Mouse (Mus musculus) left cerebral cortex, postnatal 10 days (tissue): Measurements from ENCODE around the gene Rsl1. TPM values are rescaled to one million over a fixed set of nuclear protein-coding genes. Genes with fewer than 3 reads are reported as not detected.
A peak's percentile ranks its signal among the peaks of the same experiment; 100 is the strongest.
"Not testable (repeated sequence)": the region's sequence is repeated elsewhere in the genome, so short reads cannot be mapped to it uniquely, and the experiment has no call there.

ENCODE experiments used
- DNase-seq, 2 experiments: peaks; one replicate each; pipeline ENCODE4 v3.0.0; 2021 to 2022; ENCODE audit warnings: low spot score in 2 of 2, mixed read lengths in 1 of 2; ENCODE audit errors: extremely low spot score in 1 of 2
- intact Hi-C: fragments of 180-260 bp; cut with DNase I; formaldehyde crosslinking; loops from one replicate; pipeline ENCODE4 v1.15.1; 2025
- total RNA-seq, 2 experiments: library from RNA; stranded (reverse); gene quantifications; 2 replicates each; pipeline ENCODE4 v1.2.3; 2021

The Rsl1 gene
- total RNA-seq, result 1 to 10 TPM; 4.8 to 7.8 TPM

DNA sequence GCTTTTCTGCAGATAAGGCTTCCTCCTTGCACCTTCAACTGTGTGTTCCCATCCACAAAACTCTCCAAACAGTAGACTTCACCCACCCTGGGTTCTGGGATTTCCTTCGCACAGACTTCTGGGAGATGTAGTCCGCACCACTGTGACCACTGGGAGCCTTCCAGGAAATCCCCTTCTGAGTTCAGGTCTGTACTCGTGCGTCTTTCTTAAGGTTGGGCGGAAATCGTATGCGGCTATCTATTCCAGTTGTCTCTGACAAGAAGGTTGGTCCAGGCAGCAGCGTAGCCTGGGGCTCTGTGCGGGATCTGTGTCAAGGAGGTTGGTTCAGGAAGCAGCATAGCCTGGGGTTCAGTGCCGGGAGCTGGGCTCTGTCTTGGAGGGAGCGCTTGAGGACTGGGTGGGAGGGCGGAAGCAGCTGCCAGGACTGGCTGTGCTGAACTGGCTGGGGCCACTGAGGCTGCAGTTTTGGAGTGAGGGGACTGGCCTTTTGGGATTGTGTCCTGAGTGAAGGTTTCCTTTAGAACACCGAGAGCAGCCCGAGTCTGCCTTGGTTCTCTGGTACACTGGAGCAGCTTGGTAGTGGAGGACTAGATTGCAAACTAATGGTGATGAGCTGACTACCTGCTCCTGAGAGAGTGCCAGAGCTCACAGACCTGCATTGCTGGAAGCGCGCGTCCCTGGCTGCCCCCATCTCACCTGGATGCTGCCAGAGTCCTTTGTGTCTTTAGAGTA is at the start of gene Rsl1:
Gene Rsl1 (plus strand): TSS at position 192 of the 732 bp plus-strand sequence.
- DNase-seq, result peak; percentile 59 to 68
- intact Hi-C loops, result loop anchor here (2.0 kb wide), 1 partner anchor 44 kb away; no protein-coding TSS in a partner anchor

DNA sequence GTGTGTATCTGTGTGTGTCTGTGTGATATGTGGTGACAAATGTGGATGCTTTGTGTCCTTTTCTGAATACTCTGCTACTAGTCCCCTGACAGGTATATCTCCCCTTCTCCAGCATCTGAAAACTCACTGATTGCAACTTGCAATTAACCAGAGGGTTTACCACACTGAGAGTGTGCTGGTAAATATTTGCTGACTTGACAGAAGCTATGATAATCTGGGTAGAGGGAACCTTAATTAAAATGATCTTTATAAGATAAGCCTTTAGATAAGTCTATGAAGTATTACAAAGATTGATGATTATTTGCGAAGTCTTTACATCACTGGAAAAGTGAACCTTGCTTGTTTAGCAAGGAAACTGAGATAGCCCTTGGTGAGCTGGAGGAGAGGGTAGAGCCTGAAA is 48.5 kb upstream of the Rsl1 start:
- intact Hi-C loops, result no loop called here
- no peak for DNase-seq

DNA sequence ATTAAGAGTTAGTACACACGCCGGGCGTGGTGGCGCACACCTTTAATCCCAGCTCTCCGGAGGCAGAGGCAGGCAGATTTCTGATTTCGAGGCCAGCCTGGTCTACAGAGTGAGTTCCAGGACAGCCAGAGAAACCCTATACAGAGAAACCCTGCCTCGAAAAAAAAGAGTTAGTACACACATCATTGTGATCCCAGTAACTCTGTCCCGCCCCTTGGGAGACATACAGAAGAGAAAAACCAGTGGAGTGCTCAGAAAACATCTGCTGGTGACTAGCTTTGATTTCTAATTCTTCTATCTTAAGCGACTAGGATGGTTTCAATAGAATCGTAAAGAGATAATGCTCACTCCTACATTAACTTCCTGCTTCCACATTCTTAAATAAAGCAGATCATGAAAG is 45.5 kb upstream of the Rsl1 start:
- DNase-seq, intact Hi-C loops: not testable (repeated sequence)

DNA sequence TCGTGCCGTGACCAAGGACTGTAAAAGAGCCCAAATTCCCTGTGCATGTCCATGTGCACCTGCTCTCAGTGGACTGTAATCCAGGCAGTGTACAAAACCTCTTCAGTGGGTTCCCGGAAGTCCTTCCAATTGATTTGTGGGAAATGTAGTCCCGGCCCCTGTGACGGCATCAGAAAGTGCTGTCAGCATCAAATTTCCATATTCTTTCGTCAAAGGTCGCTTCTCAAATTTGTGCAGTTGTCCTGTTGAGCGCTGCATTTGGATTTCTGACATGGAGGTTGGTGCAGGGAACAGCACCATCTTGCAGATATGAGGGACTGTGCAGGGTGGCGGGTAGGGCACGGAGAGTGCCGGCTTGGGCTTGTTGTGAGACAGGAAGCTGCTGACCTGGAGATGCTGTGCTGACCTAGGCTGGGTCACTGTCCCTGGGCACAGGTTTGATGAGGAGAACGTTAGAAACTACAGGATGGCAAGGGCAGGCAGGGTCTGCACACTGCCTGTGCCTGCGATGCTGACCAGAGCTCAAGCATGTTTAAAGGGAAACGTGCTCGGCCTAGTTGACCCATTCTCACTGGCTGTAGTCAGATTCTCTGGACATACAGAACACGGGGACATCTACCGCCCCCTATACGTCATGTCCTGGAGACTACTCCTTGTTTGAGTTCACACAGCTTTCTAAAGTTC is 44.8 kb upstream of the Rsl1 start:
- intact Hi-C loops, result loop anchor here (2.0 kb wide), 1 partner anchor 45 kb away; the partner anchor contains the start of gene Rsl1
- DNase-seq, result peak; percentile 84 to 89

DNA sequence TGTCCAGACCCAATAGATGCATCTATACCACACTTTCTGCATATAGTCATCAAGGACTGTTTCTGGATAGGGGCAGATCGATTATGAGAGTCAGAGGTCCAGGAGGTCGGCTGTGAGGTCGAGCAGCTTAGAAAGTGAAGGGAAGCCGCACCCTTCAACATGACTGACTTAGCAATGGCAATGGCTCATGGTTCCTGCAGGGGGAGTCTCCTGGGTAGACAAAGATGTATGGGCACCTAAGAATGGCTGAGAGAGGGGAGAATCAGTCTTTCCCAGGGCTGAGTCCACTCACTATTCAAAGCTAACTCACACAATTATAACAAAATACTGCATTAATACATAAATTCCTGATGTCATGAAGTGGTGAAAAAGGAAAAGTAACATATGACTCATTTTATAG is 6.9 kb upstream of the Rsl1 start:
- intact Hi-C loops, DNase-seq: not testable (repeated sequence)

GRCm38 (mm10) chr13:67173723-67174055 is 707 bp downstream of the Rsl1 start:
- intact Hi-C loops, result loop anchor here (2.0 kb wide), 2 partner anchors 45 to 201 kb away; partner anchors contain the start of genes Gm28041 and Zfp456
- no peak for DNase-seq

GRCm38 (mm10) chr13:67194340-67194894 is 21.4 kb downstream of the Rsl1 start, which contains the start of gene Zfp455:
TSS of gene Zfp455 (plus strand) at chr13:67194506.
- intact Hi-C loops, result no loop called here

GRCm38 (mm10) chr13:67201656-67202055 is 28.7 kb downstream of the Rsl1 start:
- no peak for DNase-seq
- intact Hi-C loops, result no loop called here

More at GRCm38 (mm10) chr13:67194340-67194894, 21.4 kb downstream of the Rsl1 start, which contains the start of gene Zfp455:
- peak; percentile 46 to 59 for DNase-seq

DNA sequence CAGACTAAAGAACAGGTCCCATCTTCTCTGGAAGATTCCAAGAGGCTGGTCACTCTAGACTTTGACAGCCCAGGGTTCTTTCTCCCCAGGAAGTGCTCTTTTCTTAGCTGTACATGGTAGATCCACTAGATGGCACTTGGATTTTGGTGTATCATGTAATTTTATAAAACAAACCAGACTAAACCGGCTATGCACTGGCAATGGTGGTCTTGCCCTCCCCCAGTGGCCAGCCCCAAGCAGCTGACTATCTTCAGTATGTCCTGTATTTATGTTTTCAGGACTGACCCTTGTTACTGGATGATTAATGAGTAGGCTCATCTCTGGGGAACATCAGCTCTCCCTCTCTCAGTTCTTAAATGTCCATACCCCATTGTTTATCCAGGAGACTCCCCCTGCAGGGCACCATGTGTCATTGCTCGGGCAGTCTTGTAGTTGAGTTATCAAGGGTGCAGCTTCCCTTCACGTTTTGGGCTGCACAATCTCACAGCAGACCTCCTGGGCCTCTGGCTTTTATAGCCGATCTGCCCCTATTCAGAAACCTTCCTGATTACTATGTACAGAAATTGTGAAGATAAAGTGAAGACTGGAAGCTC is 41.1 kb downstream of the Rsl1 start:
- intact Hi-C loops, result no loop called here

More for the DNA sequence above, 41.1 kb downstream of the Rsl1 start:
- DNase-seq, result no peak

Other genes starting within 250 kb of the Rsl1 start
- gene Zfp712, start 112.0 kb upstream of the Rsl1 start, total RNA-seq, result 1 to 10 TPM; 5.5 to 6.1 TPM
- gene Zfp708, start 75.2 kb upstream of the Rsl1 start, total RNA-seq, result 1 to 10 TPM; 3.0 TPM
- 1 to 10 TPM; 1.2 to 1.7 TPM for gene Gm28557, start 64.6 kb upstream of the Rsl1 start, total RNA-seq
- not detected for gene Rslcan18, start 56.9 kb upstream of the Rsl1 start, total RNA-seq
- 10 to 100 TPM in 1 of 2 experiments, 1 to 10 TPM in 1; 9.2 to 11.4 TPM for gene Zfp759, start 51.5 kb upstream of the Rsl1 start, total RNA-seq
- 1 to 10 TPM; 2.2 to 3.4 TPM for gene Zfp455, start 21.3 kb downstream of the Rsl1 start, total RNA-seq
- 10 to 100 TPM; 19.8 to 20.5 TPM for gene Zfp458, start 105.3 kb downstream of the Rsl1 start, total RNA-seq
- gene Zfp457, start 133.3 kb downstream of the Rsl1 start, total RNA-seq, result 1 to 10 TPM; 3.2 to 3.6 TPM
- 1 to 10 TPM; 2.3 to 2.5 TPM for gene Zfp595, start 159.4 kb downstream of the Rsl1 start, total RNA-seq
- not detected for gene Gm28044, start 187.4 kb downstream of the Rsl1 start, total RNA-seq
- gene Zfp953, start 187.4 kb downstream of the Rsl1 start, total RNA-seq, result under 1 TPM; 0.63 to 0.64 TPM
- not detected for gene Gm28041, start 202.6 kb downstream of the Rsl1 start, total RNA-seq
- gene Zfp456, start 202.6 kb downstream of the Rsl1 start, total RNA-seq, result under 1 TPM; 0.67 to 0.69 TPM
- gene Zfp429, start 226.6 kb downstream of the Rsl1 start, total RNA-seq, result 1 to 10 TPM; 1.7 to 2.1 TPM
- 1 to 10 TPM; 3.1 to 5.3 TPM for gene Zfp459, start 248.2 kb downstream of the Rsl1 start, total RNA-seq